Mouse (Mus musculus) neural tube, embryonic 15.5 days (tissue): Measurements from ENCODE around the gene Fam19a2. TPM values are rescaled to one million over a fixed set of nuclear protein-coding genes. Genes with fewer than 3 reads are reported as not detected.

Source experiments
- ATAC-seq: fragments of 200-750 bp; cut with Nextera tagmentation; 2 replicates; pipeline ENCODE4 v1.8.0; 2017; ENCODE audit warnings: mild to moderate bottlenecking, moderate TSS enrichment, moderate library complexity; ENCODE audit not compliant: low FRiP score
- H3K27ac ChIP-seq: fragments of 300-500 bp; sonication (generic); replicated peaks from 2 replicates; pipeline ENCODE4 v1.5.1; 2015; ENCODE audit warnings: mild to moderate bottlenecking, inconsistent platforms
- H3K27me3 ChIP-seq: fragments of 300-500 bp; sonication (generic); replicated peaks from 2 replicates; pipeline ENCODE4 v1.6.1; 2015; ENCODE audit warnings: inconsistent platforms
- H3K36me3 ChIP-seq: fragments of 300-500 bp; sonication (generic); 2 replicates; pipeline ENCODE4 v1.6.1; 2015; ENCODE audit warnings: inconsistent platforms
- H3K4me1 ChIP-seq: fragments of 300-500 bp; sonication (generic); 2 replicates; pipeline ENCODE4 v1.6.1; 2015; ENCODE audit warnings: inconsistent platforms
- H3K4me2 ChIP-seq: fragments of 300-500 bp; sonication (generic); 2 replicates; pipeline ENCODE4 v1.6.1; 2015; ENCODE audit warnings: inconsistent platforms, mild to moderate bottlenecking, moderate library complexity
- H3K4me3 ChIP-seq: fragments of 300-500 bp; sonication (generic); replicated peaks from 2 replicates; pipeline ENCODE4 v1.5.1; 2015; ENCODE audit warnings: mild to moderate bottlenecking, inconsistent platforms
- H3K9ac ChIP-seq: fragments of 300-500 bp; sonication (generic); replicated peaks from 2 replicates; pipeline ENCODE4 v1.6.1; 2015; ENCODE audit warnings: mild to moderate bottlenecking, inconsistent platforms
- H3K9me3 ChIP-seq: fragments of 300-500 bp; sonication (generic); replicated peaks from 2 replicates; pipeline ENCODE4 v1.6.1; 2016; ENCODE audit warnings: inconsistent platforms
- WGBS: fragments of 180-500 bp; shearing (Covaris S2); methylation state at CpG from one replicate; pipeline ENCODE4 v1.1.7; 2015; ENCODE audit warnings: mixed read lengths; 5-methylcytosine and 5-hydroxymethylcytosine counted together
- polyA plus RNA-seq: library from polyadenylated mRNA; unstranded; fragments of >200 nt; fragmentation: Nextera tagmentation; extraction: Ambion mirVana; gene quantifications from 2 replicates; pipeline ENCODE4 v1.2.1, GENCODE M21; 2015

Gene Fam19a2
- 39.8 and 47.1 TPM in 2 replicates for polyA plus RNA-seq

GRCm38 (mm10) chr10:123263876-123264309 lies at the start of gene Fam19a2:
Gene Fam19a2 (plus strand): TSS chr10:123263996.
- peak; percentile 45; the same call in 1 of the 2 replicates for ATAC-seq
- H3K36me3 ChIP-seq = no peaks in the 10 kb centered on the region
- under 1% methylated on average over 12 of the region's 12 CpGs for WGBS

GRCm38 (mm10) chr10:123222785-123223184 lies 41.0 kb upstream of the Fam19a2 start:
- H3K9ac ChIP-seq = no peak overlapping the region
- H3K4me3 ChIP-seq = no peak overlapping the region
- H3K4me2 ChIP-seq = no peak overlapping the region
- no peaks in the 10 kb centered on the region for H3K36me3 ChIP-seq
- H3K4me1 ChIP-seq = no peaks in the 10 kb centered on the region
- ATAC-seq = no peak
- WGBS = 94% methylated on average over 5 of the region's 5 CpGs
- H3K27ac ChIP-seq = no peak overlapping the region
- H3K27me3 ChIP-seq = no peaks in the 10 kb centered on the region
- H3K9me3 ChIP-seq = no peaks in the 10 kb centered on the region

More at GRCm38 (mm10) chr10:123263876-123264309, at the start of gene Fam19a2:
- peaks cover 20% of the 10 kb centered on the region for H3K4me1 ChIP-seq
- peak within 1 kb of the TSS; percentile 84 for H3K4me2 ChIP-seq
- peaks cover 9% of the 10 kb centered on the region; the same call in 1 of the 2 replicates for H3K27me3 ChIP-seq
- peak within 1 kb of the TSS; percentile 52 for H3K4me3 ChIP-seq
- peak within 1 kb of the TSS; percentile 77 for H3K27ac ChIP-seq
- H3K9me3 ChIP-seq = no peaks in the 10 kb centered on the region
- H3K9ac ChIP-seq = peak within 1 kb of the TSS; percentile 74

- ATAC-seq = no peak
- 90% methylated on average over 5 of the region's 5 CpGs for WGBS
- H3K9me3 ChIP-seq = no peaks in the 10 kb centered on the region
Measured at GRCm38 (mm10) chr10:123229420-123229819, 34.4 kb upstream of the Fam19a2 start.

GRCm38 (mm10) chr10:123248063-123248462 lies 15.7 kb upstream of the Fam19a2 start:
- no peaks in the 10 kb centered on the region for H3K4me1 ChIP-seq
- no peak for ATAC-seq

More at GRCm38 (mm10) chr10:123229420-123229819, 34.4 kb upstream of the Fam19a2 start:
- H3K4me1 ChIP-seq = no peaks in the 10 kb centered on the region
- H3K27ac ChIP-seq = no peak overlapping the region
- H3K4me3 ChIP-seq = no peak overlapping the region
- no peak overlapping the region for H3K9ac ChIP-seq
- H3K27me3 ChIP-seq = no peaks in the 10 kb centered on the region
- no peaks in the 10 kb centered on the region for H3K36me3 ChIP-seq
- H3K4me2 ChIP-seq = no peak overlapping the region

GRCm38 (mm10) chr10:123251904-123252303 lies 11.9 kb upstream of the Fam19a2 start:
- no peak for ATAC-seq
- Histone ChIP-seq H3K27ac (no peak overlapping the region), H3K4me1 (no peaks in the 10 kb centered on the region), H3K9me3 (no peaks in the 10 kb centered on the region), H3K4me3 (no peak overlapping the region), H3K9ac (no peak overlapping the region), H3K4me2 (no peak overlapping the region), H3K27me3 (no peaks in the 10 kb centered on the region), H3K36me3 (no peaks in the 10 kb centered on the region)
- 83% methylated on average over 9 of the region's 9 CpGs for WGBS

More at GRCm38 (mm10) chr10:123248063-123248462, 15.7 kb upstream of the Fam19a2 start:
- Histone ChIP-seq H3K27ac (no peak overlapping the region), H3K9ac (no peak overlapping the region), H3K27me3 (no peaks in the 10 kb centered on the region), H3K9me3 (no peaks in the 10 kb centered on the region), H3K4me3 (no peak overlapping the region), H3K4me2 (no peak overlapping the region), H3K36me3 (no peaks in the 10 kb centered on the region)
- WGBS = 89% methylated on average over 6 of the region's 6 CpGs

GRCm38 (mm10) chr10:123254299-123254698 lies 9.5 kb upstream of the Fam19a2 start:
- H3K36me3 ChIP-seq = no peaks in the 10 kb centered on the region
- no peak for ATAC-seq
- H3K4me1 ChIP-seq = no peaks in the 10 kb centered on the region
- H3K9me3 ChIP-seq = no peaks in the 10 kb centered on the region
- no peak overlapping the region for H3K4me2 ChIP-seq
- no peak overlapping the region for H3K27ac ChIP-seq
- no peak overlapping the region for H3K4me3 ChIP-seq
- 36% methylated on average over 5 of the region's 5 CpGs for WGBS
- H3K27me3 ChIP-seq = no peaks in the 10 kb centered on the region
- H3K9ac ChIP-seq = no peak overlapping the region

GRCm38 (mm10) chr10:123255674-123256348 lies 8.0 kb upstream of the Fam19a2 start:
- no peak for ATAC-seq
- 82% methylated on average over 7 of the region's 7 CpGs for WGBS

GRCm38 (mm10) chr10:123264461-123265191 lies 830 bp downstream of the Fam19a2 start:
- H3K4me2 ChIP-seq = peak overlapping the region; percentile 84
- H3K9me3 ChIP-seq = no peaks in the 10 kb centered on the region
- peaks cover 20% of the 10 kb centered on the region for H3K4me1 ChIP-seq
- H3K4me3 ChIP-seq = peak overlapping the region; percentile 52
- peak overlapping the region; percentile 74 for H3K9ac ChIP-seq
- WGBS = under 1% methylated on average over 82 of the region's 84 CpGs
- no peaks in the 10 kb centered on the region for H3K36me3 ChIP-seq
- H3K27ac ChIP-seq = peak overlapping the region; percentile 77
- peaks cover 9% of the 10 kb centered on the region; the same call in 1 of the 2 replicates for H3K27me3 ChIP-seq
- peak; percentile 74 for ATAC-seq

More at GRCm38 (mm10) chr10:123255674-123256348, 8.0 kb upstream of the Fam19a2 start:
- H3K36me3 ChIP-seq = no peaks in the 10 kb centered on the region
- H3K27ac ChIP-seq = no peak overlapping the region
- H3K27me3 ChIP-seq = 0 out of 2 replicates have a peak, but pooled peaks cover 6% of the 10 kb centered on the region
- no peak overlapping the region for H3K4me2 ChIP-seq
- H3K4me1 ChIP-seq = no peaks in the 10 kb centered on the region
- no peak overlapping the region for H3K4me3 ChIP-seq
- no peak overlapping the region for H3K9ac ChIP-seq
- no peaks in the 10 kb centered on the region for H3K9me3 ChIP-seq

- Histone ChIP-seq H3K36me3 (no peaks in the 10 kb centered on the region), H3K4me3 (peak overlapping the region; percentile 52), H3K27me3 (peaks cover 5% of the 10 kb centered on the region; the same call in 1 of the 2 replicates), H3K27ac (peak overlapping the region; percentile 77), H3K9ac (peak overlapping the region; percentile 74), H3K4me1 (peaks cover 20% of the 10 kb centered on the region), H3K4me2 (peak overlapping the region; percentile 84), H3K9me3 (no peaks in the 10 kb centered on the region)
- under 1% methylated on average over 47 of the region's 50 CpGs for WGBS
- ATAC-seq = peak; percentile 36
Measured at GRCm38 (mm10) chr10:123265241-123265790, 1.5 kb downstream of the Fam19a2 start.

GRCm38 (mm10) chr10:123268568-123268967 lies 4.8 kb downstream of the Fam19a2 start:
- Histone ChIP-seq H3K27me3 (no peaks in the 10 kb centered on the region; the same call in 1 of the 2 replicates), H3K9ac (no peak overlapping the region), H3K4me2 (peak overlapping the region; percentile 84), H3K4me1 (peaks cover 20% of the 10 kb centered on the region), H3K9me3 (no peaks in the 10 kb centered on the region), H3K27ac (no peak overlapping the region), H3K4me3 (no peak overlapping the region), H3K36me3 (no peaks in the 10 kb centered on the region)
- 63% methylated on average over 10 of the region's 10 CpGs for WGBS
- no peak for ATAC-seq

GRCm38 (mm10) chr10:123274554-123274953 lies 10.8 kb downstream of the Fam19a2 start:
- Histone ChIP-seq H3K4me3 (no peak overlapping the region), H3K4me2 (no peak overlapping the region), H3K9me3 (no peaks in the 10 kb centered on the region), H3K4me1 (no peaks in the 10 kb centered on the region), H3K27ac (no peak overlapping the region), H3K36me3 (no peaks in the 10 kb centered on the region), H3K9ac (no peak overlapping the region), H3K27me3 (no peaks in the 10 kb centered on the region)
- ATAC-seq = no peak
- WGBS = 70% methylated on average over 11 of the region's 11 CpGs
